Mouse (Mus musculus) erythroid progenitor cell, adult 5-6 weeks (primary cell): ENCODE measurements around the gene Olfr311. TPM values are rescaled to one million over a fixed set of nuclear protein-coding genes. Genes with fewer than 3 reads are reported as not detected.
"Not testable (repeated sequence)": the region's sequence is repeated elsewhere in the genome, so short reads cannot be mapped to it uniquely, and the experiment has no call there.

Experiments used
- ATAC-seq: replicated peaks from 2 replicates; pipeline ENCODE4 v1.8.0; 2016; ENCODE audit warnings: moderate number of reproducible peaks, mild to moderate bottlenecking, moderate TSS enrichment, inconsistent platforms; ENCODE audit not compliant: poor library complexity, low FRiP score, severe bottlenecking
- total RNA-seq, 2 experiments: library from RNA; stranded (forward) in 1 of 2; stranded (reverse) in 1 of 2; fragments of 150-400 nt in 1 of 2; fragments of 186-747, 209-891 nt in 1 of 2; gene quantifications; 2 replicates each; pipeline versions ENCODE4 v1.2.3 to v1.2.4; 2015 to 2017; ENCODE audit warnings: low replicate concordance in 2 of 2

Gene Olfr311
- not detected in 2 replicates for total RNA-seq (2015; ENCODE audit: low replicate concordance)
- total RNA-seq (2017; ENCODE audit: low replicate concordance) = not detected in 2 replicates

- not testable (repeated sequence) for ATAC-seq
Measured at GRCm38 (mm10) chr11:58838951-58839350, at the start of gene Olfr311. TSS of gene Olfr311 (plus strand) at chr11:58839251.

DNA sequence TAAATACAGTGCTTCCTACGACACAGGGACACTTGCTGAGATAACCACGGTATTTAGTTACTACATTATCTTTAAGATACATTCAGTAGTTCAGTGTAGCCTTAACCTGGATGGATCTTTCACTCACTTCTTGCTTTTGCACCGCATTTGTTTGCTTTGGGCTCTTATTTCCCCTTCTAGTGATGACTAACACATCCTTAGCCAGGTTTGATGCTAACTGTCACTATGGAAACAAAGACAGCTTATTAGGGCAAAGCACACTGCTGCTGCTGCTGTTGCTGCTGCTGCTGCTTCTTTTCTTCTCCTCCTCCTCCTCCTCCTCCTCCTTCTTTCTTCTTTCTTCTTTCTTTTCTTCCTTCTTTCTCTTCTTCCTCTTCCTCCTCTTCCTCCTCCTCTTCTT lies 49.5 kb upstream of the Olfr311 start:
- ATAC-seq = no peak

- no peak for ATAC-seq
Measured at GRCm38 (mm10) chr11:58790053-58790452, 49.0 kb upstream of the Olfr311 start.

- ATAC-seq = 0 out of 2 replicates have a peak, but pooled peaks have one; percentile 46
Measured at GRCm38 (mm10) chr11:58790646-58791045, 48.4 kb upstream of the Olfr311 start.

DNA sequence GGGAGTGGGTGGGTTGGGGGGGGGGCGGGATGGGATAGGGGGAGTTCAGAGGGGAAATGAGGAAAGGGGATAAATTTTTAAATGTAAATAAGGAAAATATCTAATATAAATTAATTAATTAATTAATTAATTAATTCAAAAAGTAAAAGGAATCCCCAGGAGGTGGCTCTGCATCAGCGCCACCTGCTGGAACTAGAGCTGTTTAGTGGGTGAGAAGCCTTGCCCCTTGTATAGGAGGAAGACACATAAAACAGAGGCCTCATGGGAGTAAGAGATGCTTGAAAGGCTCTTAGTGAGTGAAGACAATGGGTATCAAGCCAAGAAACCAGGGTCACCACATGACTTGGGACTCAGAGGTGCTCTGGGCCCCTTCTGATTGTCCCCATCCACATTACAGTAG lies 43.2 kb upstream of the Olfr311 start:
- ATAC-seq = no peak

GRCm38 (mm10) chr11:58796850-58797249 lies 42.2 kb upstream of the Olfr311 start:
- no peak for ATAC-seq

DNA sequence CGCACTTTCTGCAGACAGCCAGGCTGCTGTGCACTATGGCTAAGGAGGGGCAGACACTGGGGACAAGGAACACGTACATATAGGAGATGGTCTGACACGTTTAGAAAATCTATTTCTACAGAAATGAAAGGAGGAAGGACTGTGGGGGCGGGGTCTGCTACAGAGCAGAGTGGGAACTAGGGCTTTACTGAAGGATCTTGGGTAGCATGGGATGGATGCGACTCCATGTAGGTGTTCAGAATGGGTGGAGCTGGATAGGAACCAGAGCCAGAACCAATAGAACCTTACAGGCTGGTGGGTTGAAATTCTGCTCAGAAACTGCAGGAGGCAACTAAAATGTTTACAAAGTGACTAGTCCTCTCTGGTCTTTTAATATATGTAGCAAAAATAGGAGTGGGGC lies 39.3 kb upstream of the Olfr311 start:
- ATAC-seq = no peak

DNA sequence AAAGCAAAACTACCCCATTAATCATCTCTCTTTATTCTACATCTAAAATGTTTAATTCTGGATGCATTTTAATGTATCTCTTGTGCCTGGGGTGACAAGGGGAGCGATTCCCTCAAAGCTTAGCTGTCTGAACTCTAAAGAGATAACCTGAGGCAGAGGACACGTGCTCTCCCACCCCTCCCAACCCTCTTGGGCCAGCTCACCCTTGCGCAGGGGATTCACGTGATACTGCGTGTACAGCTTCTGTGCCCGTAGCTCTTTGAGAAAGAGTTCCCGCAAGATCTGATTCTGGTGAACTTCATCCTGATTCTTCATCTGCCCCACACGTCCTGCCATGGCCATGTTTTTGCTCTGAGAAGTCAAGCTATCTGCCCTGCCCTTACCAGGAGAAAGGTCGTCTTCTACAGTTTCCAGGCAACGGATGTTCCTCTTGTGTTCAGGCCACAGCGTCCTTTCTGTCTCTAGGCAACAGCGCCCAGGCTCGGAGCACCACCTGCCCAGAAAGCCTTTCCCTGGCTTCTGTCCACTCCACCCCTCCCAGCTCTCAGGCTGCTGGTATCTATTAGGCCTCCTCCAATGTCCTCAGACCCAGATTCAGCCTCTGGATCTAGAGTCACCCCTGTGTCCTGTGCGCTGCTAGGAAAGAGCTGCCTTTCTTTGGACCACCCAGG lies 37.4 kb upstream of the Olfr311 start, which contains the start of gene Fam183b:
Fam183b (minus strand) TSS at position 403 of the 671 bp plus-strand sequence.
- no peak for ATAC-seq

- no peak for ATAC-seq
Measured at GRCm38 (mm10) chr11:58803871-58804270, 35.2 kb upstream of the Olfr311 start.

- no peak for ATAC-seq
Measured at GRCm38 (mm10) chr11:58804393-58804792, 34.7 kb upstream of the Olfr311 start.

- ATAC-seq = no peak
Measured at GRCm38 (mm10) chr11:58812001-58812400, 27.1 kb upstream of the Olfr311 start.

- not testable (repeated sequence) for ATAC-seq
Measured at GRCm38 (mm10) chr11:58814700-58815099, 24.4 kb upstream of the Olfr311 start, which contains the start of gene Olfr313. TSS of gene Olfr313 (plus strand) at chr11:58815000.

GRCm38 (mm10) chr11:58815676-58816075 lies 23.4 kb upstream of the Olfr311 start:
- ATAC-seq = no peak

GRCm38 (mm10) chr11:58828937-58829336 lies 10.1 kb upstream of the Olfr311 start, which contains the start of gene Olfr312:
TSS of gene Olfr312 (plus strand) at chr11:58829237.
- not testable (repeated sequence) for ATAC-seq

DNA sequence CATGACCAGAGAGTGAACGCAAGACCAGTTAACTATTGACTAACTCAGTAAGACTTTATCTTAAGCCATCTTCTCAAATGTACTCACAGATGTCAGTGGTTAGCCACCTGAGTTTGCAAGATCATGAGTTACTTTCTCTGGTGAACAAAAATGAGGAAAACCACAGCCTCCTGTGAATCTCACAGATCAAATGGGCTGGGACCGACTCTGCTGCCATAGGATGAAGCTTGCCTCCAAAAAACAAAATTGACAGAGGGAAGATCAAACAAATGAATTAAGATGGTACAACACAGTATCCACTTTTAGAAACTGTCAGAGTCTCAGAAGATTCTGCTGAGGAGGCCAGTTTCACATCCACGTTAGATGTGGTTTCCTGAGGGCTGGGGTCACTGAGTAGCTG lies 9.3 kb upstream of the Olfr311 start:
- no peak for ATAC-seq

DNA sequence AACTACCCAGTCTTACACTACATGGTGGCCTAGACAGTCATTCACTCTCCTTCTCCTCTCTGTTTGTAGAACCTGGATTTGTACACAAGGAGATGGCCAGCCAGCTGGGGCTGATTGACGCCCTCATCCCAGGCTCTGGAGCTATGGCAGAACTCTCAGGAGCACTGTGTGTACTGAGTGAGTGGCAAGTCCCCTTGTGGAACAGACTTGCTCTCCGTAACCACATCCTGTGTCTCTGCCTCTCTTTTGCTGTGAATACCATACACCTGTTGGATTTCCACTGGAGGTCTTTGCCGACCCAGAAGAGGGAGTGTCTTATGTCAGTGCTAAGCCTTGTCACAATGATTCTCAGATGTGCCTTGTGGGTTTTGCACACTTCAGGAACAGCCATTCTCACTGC lies 6.5 kb upstream of the Olfr311 start:
- 0 out of 2 replicates have a peak, but pooled peaks have one; percentile 46 for ATAC-seq

- peak; percentile 99 for ATAC-seq
Measured at GRCm38 (mm10) chr11:58846919-58847461, 7.9 kb downstream of the Olfr311 start, which contains the start of gene Gm12258. TSS of gene Gm12258 (plus strand) at chr11:58847158.

GRCm38 (mm10) chr11:58847636-58848035 lies 8.6 kb downstream of the Olfr311 start:
- ATAC-seq = no peak

DNA sequence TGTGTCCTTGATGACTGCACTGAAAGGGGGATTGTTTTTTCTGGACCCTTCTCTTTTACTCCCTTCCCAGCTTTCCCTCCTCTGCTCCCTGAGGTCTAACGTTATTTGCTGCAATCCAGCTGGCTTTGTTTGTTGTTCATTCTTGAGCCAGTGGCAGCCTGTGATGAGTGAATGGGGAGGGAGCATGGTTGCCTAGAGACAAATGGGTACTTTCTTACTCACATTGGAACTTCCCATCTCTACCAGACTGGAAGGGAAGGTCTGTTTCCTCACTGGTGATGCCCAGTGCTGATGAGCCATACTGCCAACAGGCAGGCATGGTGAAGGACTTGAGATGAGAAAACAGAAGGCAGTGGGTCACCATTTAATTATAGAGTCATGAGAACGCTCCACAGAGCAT lies 10.7 kb downstream of the Olfr311 start:
- no peak for ATAC-seq

DNA sequence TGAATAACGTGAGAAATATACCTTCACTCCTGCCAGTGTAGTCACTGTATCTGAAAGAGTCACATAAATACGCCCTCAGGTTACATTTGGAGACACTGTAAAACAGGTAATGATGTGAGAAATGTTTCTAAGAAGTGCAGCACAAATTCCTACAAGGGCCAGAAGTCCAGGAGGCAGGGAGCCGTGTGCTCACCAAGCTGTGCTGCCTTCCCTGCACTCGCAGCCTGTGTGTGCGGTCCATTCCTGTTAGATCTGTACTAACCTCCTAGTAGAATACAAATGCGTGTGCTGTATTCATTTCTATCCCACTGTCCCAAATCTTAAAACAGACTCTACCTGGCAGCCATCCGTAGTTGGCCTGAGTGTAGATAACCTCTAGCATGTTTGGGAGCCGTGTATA lies 21.7 kb downstream of the Olfr311 start:
- no peak for ATAC-seq
